Mouse (Mus musculus) B cell, adult 62 days (primary cell): ENCODE results near the gene Stac3. TPM values are rescaled to one million over a fixed set of nuclear protein-coding genes. Genes with fewer than 3 reads are reported as not detected.

Experiments
- total RNA-seq: library from RNA; stranded (reverse); gene quantifications from 4 replicates; pipeline ENCODE4 v1.2.4, GENCODE M21; 2023

Gene Stac3
- 6.9 to 12.7 TPM (median 9.6 TPM) in 4 replicates for total RNA-seq

GRCm38 (mm10) chr10:127500894-127501893 lies at the start of gene Stac3:
Gene Stac3 (plus strand): TSS chr10:127501686.

GRCm38 (mm10) chr10:127514764-127515163 lies 13.3 kb downstream of the Stac3 start, which contains the start of gene Ndufa4l2:
Gene Ndufa4l2 (plus strand): TSS chr10:127514967.

DNA sequence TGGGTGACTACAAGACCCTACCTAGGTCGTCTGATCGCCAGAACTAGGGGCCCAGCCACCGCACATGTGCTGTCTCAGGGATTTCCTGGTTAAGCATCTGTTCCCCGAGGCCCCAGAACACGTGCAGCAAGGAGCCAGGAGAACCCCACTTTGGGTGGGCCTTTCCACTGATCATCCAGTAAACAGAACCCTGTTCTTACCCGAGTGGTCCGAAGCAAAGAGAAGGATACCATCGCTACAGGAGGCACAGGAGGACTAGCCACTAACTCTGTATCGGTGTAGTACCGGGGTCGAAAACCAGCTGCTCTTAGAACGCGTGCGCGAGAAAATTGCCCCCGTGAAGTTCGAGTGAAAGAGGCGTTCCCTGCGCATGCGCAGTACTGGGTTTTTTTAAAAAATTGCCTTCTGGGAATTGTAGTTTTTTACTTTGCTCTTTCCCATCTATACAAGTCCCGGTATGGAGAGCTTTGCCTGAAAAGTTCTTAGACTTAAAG lies 20.6 kb downstream of the Stac3 start, which contains the start of gene Shmt2:
TSS of gene Shmt2 (minus strand) at position 357 of the 494 bp plus-strand sequence.

GRCm38 (mm10) chr10:127534036-127534928 lies 32.8 kb downstream of the Stac3 start, which contains the start of gene Nxph4:
Gene Nxph4 (minus strand): TSS chr10:127534559.

Other genes starting within 250 kb of the Stac3 start
- 0.33 to 0.85 TPM (median 0.48 TPM) in 4 replicates for gene Kif5a, start 238.3 kb upstream of the Stac3 start, total RNA-seq
- gene Dctn2, start 235.3 kb upstream of the Stac3 start, total RNA-seq = 109 to 116 TPM (median 114 TPM) in 4 replicates
- 99.9 to 129 TPM (median 111 TPM) in 4 replicates for gene Mbd6, start 212.7 kb upstream of the Stac3 start, total RNA-seq
- gene Mars, start 189.9 kb upstream of the Stac3 start, total RNA-seq = 53.5 to 66.7 TPM (median 58.0 TPM) in 4 replicates
- 102 to 114 TPM (median 105 TPM) in 4 replicates for gene Arhgap9, start 179.7 kb upstream of the Stac3 start, total RNA-seq
- not detected in 4 replicates for gene Gli1, start 159.7 kb upstream of the Stac3 start, total RNA-seq
- gene Inhbe, start 147.3 kb upstream of the Stac3 start, total RNA-seq = not detected in 4 replicates
- not detected in 4 replicates for gene Inhbc, start 131.3 kb upstream of the Stac3 start, total RNA-seq
- gene R3hdm2, start 121.4 kb upstream of the Stac3 start, total RNA-seq = 107 to 131 TPM (median 121 TPM) in 4 replicates
- not detected in 4 replicates for gene Ndufa4l2, start 13.3 kb downstream of the Stac3 start, total RNA-seq
- gene Shmt2, start 20.8 kb downstream of the Stac3 start, total RNA-seq = 49.9 to 65.4 TPM (median 64.7 TPM) in 4 replicates
- not detected in 4 replicates for gene Nxph4, start 32.9 kb downstream of the Stac3 start, total RNA-seq
- gene Lrp1, start 119.5 kb downstream of the Stac3 start, total RNA-seq = 2.9 to 5.1 TPM (median 3.5 TPM) in 4 replicates
- gene Stat6, start 141.3 kb downstream of the Stac3 start, total RNA-seq = 230 to 250 TPM (median 232 TPM) in 4 replicates
- gene Nemp1, start 165.2 kb downstream of the Stac3 start, total RNA-seq = 10.0 to 15.6 TPM (median 13.7 TPM) in 4 replicates
- gene Nab2, start 166.9 kb downstream of the Stac3 start, total RNA-seq = 34.1 to 42.9 TPM (median 40.1 TPM) in 4 replicates
- gene Myo1a, start 203.5 kb downstream of the Stac3 start, total RNA-seq = 0.17 to 0.27 TPM in 2 of 4 replicates, not detected in the others
- gene Tac2, start 222.8 kb downstream of the Stac3 start, total RNA-seq = not detected in 4 replicates
- 14.8 to 17.7 TPM (median 16.2 TPM) in 4 replicates for gene Zbtb39, start 237.9 kb downstream of the Stac3 start, total RNA-seq